Comparison of ENCODE assay signal across 26 mouse cellular contexts in genomic region chr10:37112812-37113211, GRCm38 (mm10). TPM values are rescaled to one million over a fixed set of nuclear protein-coding genes. Genes with fewer than 3 reads are reported as not detected.
DNase-seq lines count a peak whose midpoint lies in the region; ATAC-seq lines count a peak whose summit lies in the region.
"Had no signal": no experiment of that assay in that cellular context is flagged by ENCODE, and none has a peak within 500 bp of the region (broad histone marks: within the 10 kb centered on the region; RNA-seq: fewer than 3 reads in every experiment).

No protein-coding gene starts in this region.

- DNase-seq in embryo, embryonic 10.5 days (ENCODE audit: low spot score): peak; percentile 26
- DNase-seq in embryo, embryonic 9.5 days (ENCODE audit: extremely low spot score): no peak
- no peak for DNase-seq in kidney, adult 8-10 months
- DNase-seq in limb, embryonic 10.5 days (ENCODE audit: low spot score): peak; percentile 33
- no peak for DNase-seq in lung, postnatal 36 days
- DNase-seq: adrenal gland, adult 8-10 months; adrenal gland, postnatal 14 days; adrenal gland, postnatal 36 days; B cell, adult 2 months; cerebellum, adult 11-12 months; cerebellum, adult 2 months; cerebellum, adult 9-10 months; cerebellum, postnatal 10 days; cerebellum, postnatal 25 days; embryo, embryonic 11 days; forebrain, postnatal 0 days had no signal

- no peak overlapping the region for H3K4me3 ChIP-seq in kidney, embryonic 16.5 days (ENCODE audit: low read length)
- H3K4me3 ChIP-seq in limb, embryonic 10.5 days: no peak overlapping the region
- H3K4me3 ChIP-seq: embryonic facial prominence, embryonic 10.5 days; embryonic facial prominence, embryonic 12.5 days; forebrain, embryonic 13.5 days; forebrain, embryonic 15.5 days had no signal

- no peaks in the 10 kb centered on the region for H3K36me3 ChIP-seq in kidney, embryonic 16.5 days (ENCODE audit: insufficient read depth, low read length)
- no peaks in the 10 kb centered on the region for H3K36me3 ChIP-seq in limb, embryonic 10.5 days
- H3K36me3 ChIP-seq: embryonic facial prominence, embryonic 10.5 days; embryonic facial prominence, embryonic 12.5 days; forebrain, embryonic 15.5 days; G1E had no signal

- peaks cover 10% of the 10 kb centered on the region for H3K4me1 ChIP-seq in kidney, embryonic 16.5 days (ENCODE audit: insufficient read depth, low read length)
- peaks cover 17% of the 10 kb centered on the region for H3K4me1 ChIP-seq in limb, embryonic 10.5 days
- H3K4me1 ChIP-seq: embryonic facial prominence, embryonic 12.5 days; forebrain, embryonic 13.5 days; forebrain, embryonic 15.5 days had no signal

- H3K4me2 ChIP-seq in kidney, embryonic 16.5 days (replicated peaks; ENCODE audit: low read depth, low read length): no peak overlapping the region
- H3K4me2 ChIP-seq: embryonic facial prominence, embryonic 12.5 days; forebrain, embryonic 13.5 days; forebrain, embryonic 15.5 days had no signal

- no peaks in the 10 kb centered on the region for H3K9me3 ChIP-seq in kidney, embryonic 16.5 days (ENCODE audit: low read length)
- H3K9me3 ChIP-seq in limb, embryonic 10.5 days (replicated peaks): no peaks in the 10 kb centered on the region
- H3K9me3 ChIP-seq: embryonic facial prominence, embryonic 10.5 days; embryonic facial prominence, embryonic 12.5 days; forebrain, embryonic 13.5 days; forebrain, embryonic 15.5 days; G1E had no signal

- 42% methylated on average over 4 of the region's 4 CpGs for WGBS in kidney, embryonic 16.5 days
- 47% methylated on average over 4 of the region's 4 CpGs for WGBS in limb, embryonic 10.5 days

- H3K27ac ChIP-seq in kidney, embryonic 16.5 days (ENCODE audit: low read length): no peak overlapping the region
- peak overlapping the region; percentile 53 for H3K27ac ChIP-seq in limb, embryonic 10.5 days
- H3K27ac ChIP-seq: embryonic facial prominence, embryonic 10.5 days; embryonic facial prominence, embryonic 12.5 days; forebrain, embryonic 13.5 days; forebrain, embryonic 15.5 days had no signal

- no peaks in the 10 kb centered on the region for H3K27me3 ChIP-seq in kidney, embryonic 16.5 days (ENCODE audit: insufficient read depth, low read length)
- H3K27me3 ChIP-seq in limb, embryonic 10.5 days (ENCODE audit: low read depth, poor library complexity, severe bottlenecking): no peaks in the 10 kb centered on the region
- H3K27me3 ChIP-seq: CH12.LX; embryonic facial prominence, embryonic 12.5 days; forebrain, embryonic 13.5 days; forebrain, embryonic 15.5 days; Patski had no signal

- peak; percentile 54; the same call in 1 of the 2 replicates for ATAC-seq in kidney, embryonic 16.5 days (ENCODE audit: low FRiP score, low TSS enrichment)
- ATAC-seq: activated CD4-positive, CD25-positive, alpha-beta regulatory T cell, adult 4 months; CD4-positive, CD25-positive, alpha-beta regulatory T cell, adult 4 months; forebrain, embryonic 13.5 days; forebrain, embryonic 15.5 days; forebrain, postnatal 0 days; Patski had no signal

- no peak overlapping the region for H3K9ac ChIP-seq in kidney, embryonic 16.5 days (replicated peaks; ENCODE audit: low read length)
- H3K9ac ChIP-seq: embryonic facial prominence, embryonic 12.5 days; forebrain, embryonic 13.5 days; forebrain, embryonic 15.5 days; forebrain, postnatal 0 days had no signal

RNA-seq across cellular contexts. Expression of gene Marcks, which starts 25.9 kb away (rescaled TPM):
- 71.6 and 80.3 TPM in 2 replicates for polyA plus RNA-seq in kidney, embryonic 16.5 days (2015; fragmentation: Nextera tagmentation; extraction: Ambion mirVana)
- polyA plus RNA-seq in limb, embryonic 10.5 days (2016; fragmentation: Nextera tagmentation; extraction: Ambion mirVana): 94.6 and 115 TPM in 2 replicates
- polyA plus RNA-seq: G1E had no signal

Comparison
In these comparisons a context has a peak if more than half of its experiments do, and no peak if none do; other contexts are left out.
1. DNase-seq: peak in embryo, embryonic 10.5 days (single experiment) and limb, embryonic 10.5 days (single experiment); none in embryo, embryonic 9.5 days (single experiment), kidney, adult 8-10 months (0 of 2) and lung, postnatal 36 days (single experiment).